Mouse (Mus musculus) erythroblast, embryonic 14.5 days (primary cell): ENCODE measurements around the gene Fbxw8.

ENCODE experiments used
- GATA1 ChIP-seq: IDR thresholded peaks from 2 replicates; pipeline ENCODE4 v1.6.1; 2012; ENCODE audit warnings: low read length, inconsistent platforms, mixed read lengths
- TAL1 ChIP-seq: IDR thresholded peaks from 3 replicates; pipeline ENCODE4 v1.6.1; 2012; ENCODE audit warnings: low read length, inconsistent platforms, mixed read lengths

GRCm38 (mm10) chr5:118090837-118091236 lies 64.4 kb downstream of the Fbxw8 start:
- TF ChIP-seq GATA1 (no peak), TAL1 (no peak)
